Comparison of ENCODE assay signal across 8 mouse cellular contexts in the genomic region with DNA sequence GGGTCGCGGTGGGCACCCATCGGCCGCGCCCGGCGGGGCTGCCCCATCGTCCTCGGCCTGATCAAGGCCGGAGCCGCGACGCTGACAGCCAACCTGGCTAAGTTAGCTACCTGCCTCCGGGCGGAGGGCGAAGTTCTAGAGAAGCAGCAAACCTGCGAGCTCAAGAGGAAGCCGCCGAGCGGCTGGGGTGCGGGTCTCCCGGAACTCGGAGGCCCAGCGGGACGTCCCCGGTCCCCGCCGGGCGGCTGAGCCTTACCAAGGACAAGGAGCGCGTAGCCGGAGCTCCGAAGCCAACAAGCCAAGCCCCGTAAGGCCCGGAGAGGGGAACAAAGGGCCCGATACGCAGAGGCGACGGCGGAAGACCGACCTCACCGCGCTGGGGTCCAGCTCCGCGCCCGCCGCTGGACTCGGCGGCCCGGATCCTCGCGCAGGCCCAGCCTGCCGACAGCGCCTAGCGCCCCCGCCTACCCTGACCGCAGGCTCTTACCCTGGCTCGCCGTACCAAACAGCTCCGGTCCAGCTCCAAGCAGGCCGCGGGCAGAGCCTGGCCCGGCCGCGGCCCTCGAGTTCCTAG. TPM values are rescaled to one million over a fixed set of nuclear protein-coding genes. Genes with fewer than 3 reads are reported as not detected.
DNase-seq lines count a peak whose midpoint lies in the region; ATAC-seq and TF ChIP-seq lines count a peak whose summit lies in the region.

No protein-coding gene starts in this region.

- H3K9ac ChIP-seq in embryonic facial prominence, embryonic 12.5 days: peak overlapping the region; percentile 99
- peak overlapping the region; percentile 99 for H3K9ac ChIP-seq in hindbrain, embryonic 14.5 days
- peak overlapping the region; percentile 99 for H3K9ac ChIP-seq in liver, embryonic 11.5 days (ENCODE audit: low read depth, low read length)

- DNase-seq in cerebellum, adult 11 months: peak; percentile 53
- DNase-seq in cerebellum, postnatal 25 days: no peak
- DNase-seq in hindbrain, embryonic 14.5 days (ENCODE audit: low spot score): peak; percentile 57
- no peak for DNase-seq in liver, embryonic 11.5 days (ENCODE audit: low spot score)
- peak; percentile 77 for DNase-seq in thymus, adult 2 months

- TF ChIP-seq POLR2A in myocyte (IDR thresholded peaks at IDR 0.05; ENCODE audit: insufficient read length, low read depth): no peak
- TF ChIP-seq POLR2A in thymus, adult 2 months (IDR thresholded peaks at IDR 0.05; ENCODE audit: control insufficient read depth, extremely low read depth, insufficient read depth, low read length, poor library complexity): no peak; the same call in 1 of the 2 replicates

- peak overlapping the region; percentile 99 for H3K27ac ChIP-seq in embryonic facial prominence, embryonic 12.5 days
- peak overlapping the region; percentile 98 for H3K27ac ChIP-seq in hindbrain, embryonic 14.5 days
- peak overlapping the region; percentile 100 for H3K27ac ChIP-seq in liver, embryonic 11.5 days (ENCODE audit: low read depth, low read length)
- peak overlapping the region; percentile 50 for H3K27ac ChIP-seq in thymus, adult 2 months (ENCODE audit: control insufficient read depth, insufficient read depth, low read length)

- H3K36me3 ChIP-seq in embryonic facial prominence, embryonic 12.5 days: peaks cover 15% of the 10 kb centered on the region
- peaks cover 11% of the 10 kb centered on the region for H3K36me3 ChIP-seq in hindbrain, embryonic 14.5 days (replicated peaks; ENCODE audit: control insufficient read depth, insufficient read depth)
- H3K36me3 ChIP-seq in liver, embryonic 11.5 days (ENCODE audit: control insufficient read depth, insufficient read depth, low read length): peaks cover 16% of the 10 kb centered on the region
- H3K36me3 ChIP-seq in myocyte (ENCODE audit: control insufficient read depth, insufficient read depth): peaks cover 5% of the 10 kb centered on the region
- peaks cover 4% of the 10 kb centered on the region for H3K36me3 ChIP-seq in thymus, adult 2 months (ENCODE audit: control insufficient read depth, insufficient read depth, low read length)

- ATAC-seq in CD4-positive, CD25-positive, alpha-beta regulatory T cell, adult 4 months: peak; percentile 65
- peak; percentile 11; the same call in 1 of the 2 replicates for ATAC-seq in embryonic facial prominence, embryonic 12.5 days (ENCODE audit: insufficient number of reproducible peaks, insufficient read depth, low FRiP score, low TSS enrichment)
- no peak for ATAC-seq in hindbrain, embryonic 14.5 days (ENCODE audit: low FRiP score)
- 0 out of 2 replicates have a peak, but pooled peaks have one; percentile 9 for ATAC-seq in liver, embryonic 11.5 days (replicated peaks; ENCODE audit: low FRiP score)

- no peak for TF ChIP-seq CTCF in thymus, adult 2 months (IDR thresholded peaks at IDR 0.05; ENCODE audit: borderline replicate concordance, control insufficient read depth, extremely low read depth, insufficient read depth, low read length, poor library complexity)

- peaks cover 10% of the 10 kb centered on the region; the same call in 1 of the 2 replicates for H3K4me1 ChIP-seq in embryonic facial prominence, embryonic 12.5 days
- H3K4me1 ChIP-seq in hindbrain, embryonic 14.5 days (replicated peaks; ENCODE audit: control insufficient read depth, insufficient read depth, low read length): peaks cover 18% of the 10 kb centered on the region
- H3K4me1 ChIP-seq in liver, embryonic 11.5 days (replicated peaks; ENCODE audit: control insufficient read depth, insufficient read depth, low read length): peaks cover 18% of the 10 kb centered on the region
- peaks cover 4% of the 10 kb centered on the region for H3K4me1 ChIP-seq in thymus, adult 2 months (replicated peaks; ENCODE audit: control insufficient read depth, insufficient read depth, low read length)

- H3ac ChIP-seq in myocyte (ENCODE audit: control insufficient read depth, insufficient read length): peak overlapping the region; percentile 95

- peak overlapping the region; percentile 74 for H3K4me2 ChIP-seq in embryonic facial prominence, embryonic 12.5 days (replicated peaks)
- H3K4me2 ChIP-seq in hindbrain, embryonic 14.5 days (replicated peaks): peak overlapping the region; percentile 78
- H3K4me2 ChIP-seq in liver, embryonic 11.5 days: peak overlapping the region; percentile 64
- peak overlapping the region; percentile 90 for H3K4me2 ChIP-seq in myocyte (ENCODE audit: low read depth)

- peaks cover 55% of the 10 kb centered on the region for H3K79me2 ChIP-seq in myocyte (ENCODE audit: control insufficient read depth, insufficient read depth)

- H3K4me3 ChIP-seq in embryonic facial prominence, embryonic 12.5 days: peak overlapping the region; percentile 95
- peak overlapping the region; percentile 95 for H3K4me3 ChIP-seq in hindbrain, embryonic 14.5 days (replicated peaks; ENCODE audit: low read length)
- peak overlapping the region; percentile 89 for H3K4me3 ChIP-seq in liver, embryonic 11.5 days (ENCODE audit: low read depth, low read length)
- H3K4me3 ChIP-seq in myocyte: peak overlapping the region; percentile 74
- peak overlapping the region; percentile 82 for H3K4me3 ChIP-seq in thymus, adult 2 months (ENCODE audit: control insufficient read depth, insufficient read depth, low read length)

- under 1% methylated on average over 66 of the region's 66 CpGs for WGBS in embryonic facial prominence, embryonic 12.5 days
- under 1% methylated on average over 65 of the region's 66 CpGs for WGBS in hindbrain, embryonic 14.5 days
- WGBS in liver, embryonic 11.5 days: under 1% methylated on average over 65 of the region's 66 CpGs
- WGBS in thymus, adult 2 months: under 1% methylated on average over 66 of the region's 66 CpGs

- H3K27me3 ChIP-seq in embryonic facial prominence, embryonic 12.5 days: no peaks in the 10 kb centered on the region
- H3K27me3 ChIP-seq in hindbrain, embryonic 14.5 days (ENCODE audit: control insufficient read depth, insufficient read depth, low read length): no peaks in the 10 kb centered on the region
- no peaks in the 10 kb centered on the region for H3K27me3 ChIP-seq in liver, embryonic 11.5 days (replicated peaks; ENCODE audit: control insufficient read depth, insufficient read depth, low read length)
- H3K27me3 ChIP-seq in myocyte (ENCODE audit: control insufficient read depth, insufficient read depth, insufficient read length): no peaks in the 10 kb centered on the region
- no peaks in the 10 kb centered on the region for H3K27me3 ChIP-seq in thymus, adult 2 months (ENCODE audit: control insufficient read depth, insufficient read depth, low read length)

- H3K9me3 ChIP-seq in embryonic facial prominence, embryonic 12.5 days: no peaks in the 10 kb centered on the region
- H3K9me3 ChIP-seq in hindbrain, embryonic 14.5 days (ENCODE audit: control insufficient read depth, low read length): no peaks in the 10 kb centered on the region
- no peaks in the 10 kb centered on the region for H3K9me3 ChIP-seq in liver, embryonic 11.5 days (ENCODE audit: control insufficient read depth, low read length)

TF ChIP-seq in myocyte, 11 proteins besides CTCF, POLR2A, EP300 and RAD21:
- TF ChIP-seq TCF12 (IDR thresholded peaks at IDR 0.05; ENCODE audit: insufficient read depth, poor library complexity, severe bottlenecking) (no peak), SRF (IDR thresholded peaks at IDR 0.05; ENCODE audit: control insufficient read depth, insufficient read length, low read depth) (no peak), POLR2AphosphoS2 (IDR thresholded peaks at IDR 0.05; ENCODE audit: insufficient read length, low read depth) (no peak), MYOD1 (IDR thresholded peaks at IDR 0.05; ENCODE audit: control insufficient read depth in 1 of 3, insufficient read length in 2 of 3, low read depth in 2 of 3) (peak in 1 of 3 experiments; percentile 1)

RNA-seq across cellular contexts. Expression of a gene that starts 0.5 kb away (rescaled TPM):
- 10 to 100 TPM; 61.2 to 71.5 TPM for polyA plus RNA-seq in CD4-positive, CD25-positive, alpha-beta regulatory T cell, adult 4 months (2017; shearing (Covaris generic))
- polyA plus RNA-seq in embryonic facial prominence, embryonic 12.5 days (2016; fragmentation: Nextera tagmentation; extraction: Ambion mirVana): 43.1 and 44.6 TPM in 2 replicates
- polyA plus RNA-seq in hindbrain, embryonic 14.5 days (2014; fragmentation: Nextera tagmentation; extraction: Ambion mirVana): 42.9 and 44.3 TPM in 2 replicates
- 59.4 and 60.0 TPM in 2 replicates for polyA plus RNA-seq in liver, embryonic 11.5 days (2014; fragmentation: Nextera tagmentation; extraction: Ambion mirVana)
- 15.4 TPM for polyA plus RNA-seq in myocyte (2012; fragmentation: generic; extraction: Trizol)
- 27.7 and 29.6 TPM in 2 replicates for polyA plus RNA-seq in thymus, adult 2 months (2012; rRNA removed)

Comparison
In these comparisons a context has a peak if more than half of its experiments do, and no peak if none do; other contexts are left out.
1. DNase-seq: peak in cerebellum, adult 11 months (single experiment), hindbrain, embryonic 14.5 days (single experiment) and thymus, adult 2 months (single experiment); none in cerebellum, postnatal 25 days (0 of 2) and liver, embryonic 11.5 days (single experiment).
2. H3K27ac ChIP-seq: peak in every context shown above with its lines; median percentile 100 in liver, embryonic 11.5 days; 99 in embryonic facial prominence, embryonic 12.5 days; 98 in hindbrain, embryonic 14.5 days; 50 in thymus, adult 2 months.
3. Peak in every context shown above with its lines, with median percentiles within 50 percentile points of each other: H3K4me2 ChIP-seq, H3K4me3 ChIP-seq and H3K9ac ChIP-seq.